Mouse (Mus musculus) G1E (cell line): ENCODE results near the gene Dpp9.

Source experiments
- CTCF ChIP-seq: IDR thresholded peaks from 2 replicates; pipeline ENCODE4 v1.5.1; 2012; ENCODE audit warnings: low read depth, low read length, inconsistent platforms, mixed read lengths
- GATA1 ChIP-seq: IDR thresholded peaks from 2 replicates; pipeline ENCODE4 v1.6.1; 2012; ENCODE audit warnings: borderline replicate concordance, low read length, inconsistent platforms, mixed read lengths
- GATA2 ChIP-seq: IDR thresholded peaks from 2 replicates; pipeline ENCODE4 v1.6.1; 2012; ENCODE audit warnings: low read depth, low read length, inconsistent platforms, borderline replicate concordance
- TAL1 ChIP-seq: conservative IDR thresholded peaks from 2 replicates; pipeline ENCODE4 v1.6.1; 2012; ENCODE audit warnings: low read depth, low read length, inconsistent platforms, mixed read lengths

- no peak for TF ChIP-seq CTCF
- TF ChIP-seq GATA2: no peak
- no peak for TF ChIP-seq GATA1
- TF ChIP-seq TAL1: no peak
These were observed 1.1 kb upstream of the Dpp9 start for GRCm38 (mm10) chr17:56219805-56220204.
